Mouse (Mus musculus) heart, embryonic 13.5 days (tissue): Measurements from ENCODE around the gene Inpp5f. TPM values are rescaled to one million over a fixed set of nuclear protein-coding genes. Genes with fewer than 3 reads are reported as not detected.
A peak's percentile ranks its signal among the peaks of the same experiment; 100 is the strongest.
"Not testable (repeated sequence)": the region's sequence is repeated elsewhere in the genome, so short reads cannot be mapped to it uniquely, and the experiment has no call there.

Experiments used
- ATAC-seq: fragments of 200-750 bp; cut with Nextera tagmentation; 2 replicates; pipeline ENCODE4 v1.8.0; 2017; ENCODE audit warnings: moderate TSS enrichment; ENCODE audit not compliant: insufficient number of reproducible peaks, low FRiP score, low TSS enrichment; ENCODE audit errors: extremely low read depth
- H3K27ac ChIP-seq: fragments of 300-500 bp; sonication (generic); replicated peaks from 2 replicates; pipeline ENCODE4 v1.5.1; 2015; ENCODE audit warnings: moderate library complexity, mild to moderate bottlenecking, inconsistent platforms
- H3K27me3 ChIP-seq: fragments of 300-500 bp; sonication (generic); replicated peaks from 2 replicates; pipeline ENCODE4 v1.6.1; 2015; ENCODE audit warnings: mild to moderate bottlenecking, inconsistent platforms
- H3K36me3 ChIP-seq: fragments of 300-500 bp; sonication (generic); 2 replicates; pipeline ENCODE4 v1.6.1; 2015; ENCODE audit warnings: mild to moderate bottlenecking, inconsistent platforms
- H3K4me1 ChIP-seq: fragments of 300-500 bp; sonication (generic); 2 replicates; pipeline ENCODE4 v1.6.1; 2015; ENCODE audit warnings: inconsistent platforms
- H3K4me2 ChIP-seq: fragments of 300-500 bp; sonication (generic); 2 replicates; pipeline ENCODE4 v1.6.1; 2015; ENCODE audit warnings: inconsistent platforms, mild to moderate bottlenecking, moderate library complexity
- H3K4me3 ChIP-seq: fragments of 300-500 bp; sonication (generic); 2 replicates; pipeline ENCODE4 v1.5.1; 2015; ENCODE audit warnings: moderate library complexity, mild to moderate bottlenecking, inconsistent platforms
- H3K9ac ChIP-seq: fragments of 300-500 bp; sonication (generic); 2 replicates; pipeline ENCODE4 v1.6.1; 2015; ENCODE audit warnings: inconsistent platforms, mild to moderate bottlenecking, moderate library complexity
- H3K9me3 ChIP-seq: fragments of 300-500 bp; sonication (generic); 2 replicates; pipeline ENCODE4 v1.6.1; 2016; ENCODE audit warnings: inconsistent platforms
- WGBS: fragments of 180-500 bp; shearing (Covaris S2); methylation state at CpG from one replicate; pipeline ENCODE4 v1.1.7; 2015; ENCODE audit warnings: mixed read lengths; 5-methylcytosine and 5-hydroxymethylcytosine counted together
- polyA plus RNA-seq: library from polyadenylated mRNA; unstranded; fragments of >200 nt; fragmentation: Nextera tagmentation; extraction: Ambion mirVana; gene quantifications from 2 replicates; pipeline ENCODE4 v1.2.1, GENCODE M21; 2015

Inpp5f gene
- polyA plus RNA-seq, 1 experiment from 2014 or later = 11.7 TPM

DNA sequence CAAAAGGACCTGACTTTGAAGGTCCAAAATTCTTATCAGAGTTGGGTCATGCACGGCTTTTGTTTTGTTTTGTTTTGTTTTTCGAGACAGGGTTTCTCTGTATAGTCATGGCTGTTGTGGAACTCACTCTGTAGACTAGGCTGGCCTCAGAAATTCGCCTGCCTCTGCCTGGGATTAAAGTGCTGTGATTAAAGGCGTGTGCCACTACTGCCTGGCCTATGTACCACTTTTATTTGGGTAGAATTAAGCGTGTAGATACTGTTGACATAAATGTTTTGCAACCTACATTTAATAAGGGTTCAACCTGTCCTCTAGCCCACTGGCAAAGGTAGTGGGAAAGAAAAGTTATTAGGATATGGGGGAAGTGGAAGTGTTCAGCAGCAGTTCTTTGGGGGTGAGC is 12.1 kb upstream of the Inpp5f start:
- Histone ChIP-seq H3K4me3 (no peak overlapping the region), H3K36me3 (no peaks in the 10 kb centered on the region), H3K4me1 (no peaks in the 10 kb centered on the region), H3K27me3 (no peaks in the 10 kb centered on the region), H3K27ac (no peak overlapping the region), H3K9ac (no peak overlapping the region), H3K4me2 (no peak overlapping the region), H3K9me3 (peaks cover 10% of the 10 kb centered on the region)
- WGBS = 61% methylated on average over 5 of the region's 5 CpGs
- no peak for ATAC-seq

DNA sequence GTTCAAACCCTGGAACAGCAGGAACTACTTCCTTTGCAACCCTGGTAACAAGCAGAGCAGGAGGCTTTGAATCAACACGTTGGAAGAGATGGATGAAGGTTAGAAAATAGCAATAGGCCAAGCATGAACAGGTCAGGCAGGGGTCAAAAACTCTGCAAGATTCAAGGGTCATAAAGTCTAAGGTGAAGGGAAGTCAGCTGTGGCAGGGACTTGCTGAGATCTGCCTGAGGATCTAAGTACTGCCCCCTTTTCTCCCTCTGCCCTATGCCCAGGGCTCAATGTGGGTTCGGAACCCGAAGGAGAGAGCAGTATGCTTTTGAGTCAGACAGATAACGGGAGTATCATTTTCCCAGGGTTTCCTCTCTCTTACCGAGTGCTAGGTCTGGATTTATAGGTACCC is 9.3 kb upstream of the Inpp5f start:
- Histone ChIP-seq H3K9me3 (peaks cover 7% of the 10 kb centered on the region), H3K36me3 (no peaks in the 10 kb centered on the region), H3K4me3 (no peak overlapping the region), H3K9ac (no peak overlapping the region), H3K4me1 (no peaks in the 10 kb centered on the region), H3K27me3 (no peaks in the 10 kb centered on the region), H3K27ac (no peak overlapping the region), H3K4me2 (no peak overlapping the region)
- 75% methylated on average over 5 of the region's 5 CpGs for WGBS
- ATAC-seq = no peak

DNA sequence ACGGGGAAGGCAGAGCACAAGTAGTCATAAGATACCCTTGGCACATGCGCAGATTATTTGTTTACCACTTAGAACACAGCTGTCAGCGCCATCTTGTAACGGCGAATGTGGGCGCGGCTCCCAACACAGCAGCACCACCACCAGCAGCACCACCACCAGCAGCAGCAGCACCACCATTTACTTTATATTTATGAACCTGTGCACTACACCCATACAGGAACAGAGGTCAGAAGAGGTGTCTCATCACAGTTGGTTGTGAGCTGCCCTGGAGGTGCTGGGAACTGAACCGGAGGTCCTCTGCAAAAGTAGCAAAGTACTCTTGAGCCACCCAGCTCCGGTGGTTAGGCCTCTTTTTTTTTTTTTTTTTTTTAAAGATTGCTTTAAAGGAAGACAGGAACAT is 1.2 kb upstream of the Inpp5f start:
- H3K9ac ChIP-seq, H3K27me3 ChIP-seq, H3K4me2 ChIP-seq, H3K4me3 ChIP-seq, H3K36me3 ChIP-seq, H3K9me3 ChIP-seq, H3K27ac ChIP-seq, ATAC-seq: not testable (repeated sequence)
- H3K4me1 ChIP-seq = peaks cover 15% of the 10 kb centered on the region
- 94% methylated on average over 8 of the region's 9 CpGs for WGBS

DNA sequence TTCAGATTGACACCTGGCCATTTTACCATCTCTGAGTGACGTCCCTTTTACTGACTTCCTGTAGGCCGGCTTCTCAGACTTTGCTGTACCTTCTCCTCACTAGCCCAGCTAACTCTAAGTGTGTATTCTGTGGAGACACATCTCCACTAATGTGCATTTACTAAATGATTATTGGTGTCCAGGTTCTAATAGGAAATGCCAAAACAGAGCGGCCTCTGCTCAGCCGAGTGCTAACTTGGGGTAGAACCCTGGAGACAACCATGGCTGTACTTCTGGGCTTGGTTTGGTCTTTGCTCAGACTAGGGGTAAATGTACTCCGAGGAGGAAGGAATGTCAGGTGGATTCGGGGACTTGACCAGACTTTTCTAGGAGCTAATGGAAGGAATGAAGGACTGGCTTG is 638 bp upstream of the Inpp5f start:
- WGBS = 83% methylated on average over 6 of the region's 6 CpGs
- Histone ChIP-seq H3K4me2 (peak overlapping the region; percentile 90), H3K27ac (no peak overlapping the region; the same call in 1 of the 2 replicates), H3K36me3 (no peaks in the 10 kb centered on the region), H3K4me3 (peak overlapping the region; percentile 89), H3K27me3 (no peaks in the 10 kb centered on the region), H3K9me3 (peaks cover 3% of the 10 kb centered on the region; the same call in 1 of the 2 replicates), H3K9ac (peak overlapping the region; percentile 62; the same call in 1 of the 2 replicates), H3K4me1 (peaks cover 15% of the 10 kb centered on the region)
- no peak for ATAC-seq

DNA sequence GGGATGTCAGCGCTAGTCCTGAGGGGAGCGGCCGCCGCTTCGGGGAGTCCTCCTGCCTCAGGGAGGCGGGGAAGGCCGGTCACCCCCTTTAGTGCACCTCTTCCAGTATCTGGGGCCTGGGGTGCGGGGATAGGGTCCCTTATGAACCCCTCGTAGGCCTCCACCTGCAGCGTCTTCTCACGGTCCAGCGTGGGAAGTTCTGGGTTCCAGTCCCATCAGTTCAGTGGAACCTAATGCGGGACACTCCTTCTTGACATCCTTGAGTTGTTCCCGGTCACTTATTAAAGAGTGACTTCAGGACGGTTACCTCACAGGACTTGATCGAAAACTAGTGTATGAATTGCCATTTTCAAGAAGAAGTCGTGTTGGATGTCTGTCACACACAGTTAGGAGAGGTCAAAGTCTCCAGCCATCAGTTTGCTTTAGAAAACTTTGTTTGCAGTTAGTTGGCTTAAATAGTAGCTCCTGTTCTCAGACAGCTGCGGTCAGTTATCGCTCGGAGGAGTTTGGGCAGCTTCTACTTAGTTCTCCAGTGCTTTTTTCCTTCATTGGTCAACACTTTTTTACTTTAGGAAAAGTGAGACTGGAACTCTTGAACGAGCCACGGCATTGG is 777 bp downstream of the Inpp5f start:
- Histone ChIP-seq H3K27ac (peak overlapping the region; percentile 76), H3K9ac (peak overlapping the region; percentile 92), H3K4me1 (peaks cover 17% of the 10 kb centered on the region), H3K9me3 (peaks cover 3% of the 10 kb centered on the region; the same call in 1 of the 2 replicates), H3K4me3 (peak overlapping the region; percentile 89), H3K36me3 (no peaks in the 10 kb centered on the region), H3K27me3 (no peaks in the 10 kb centered on the region), H3K4me2 (peak overlapping the region; percentile 90)
- 16% methylated on average over 22 of the region's 22 CpGs for WGBS
- no peak for ATAC-seq

DNA sequence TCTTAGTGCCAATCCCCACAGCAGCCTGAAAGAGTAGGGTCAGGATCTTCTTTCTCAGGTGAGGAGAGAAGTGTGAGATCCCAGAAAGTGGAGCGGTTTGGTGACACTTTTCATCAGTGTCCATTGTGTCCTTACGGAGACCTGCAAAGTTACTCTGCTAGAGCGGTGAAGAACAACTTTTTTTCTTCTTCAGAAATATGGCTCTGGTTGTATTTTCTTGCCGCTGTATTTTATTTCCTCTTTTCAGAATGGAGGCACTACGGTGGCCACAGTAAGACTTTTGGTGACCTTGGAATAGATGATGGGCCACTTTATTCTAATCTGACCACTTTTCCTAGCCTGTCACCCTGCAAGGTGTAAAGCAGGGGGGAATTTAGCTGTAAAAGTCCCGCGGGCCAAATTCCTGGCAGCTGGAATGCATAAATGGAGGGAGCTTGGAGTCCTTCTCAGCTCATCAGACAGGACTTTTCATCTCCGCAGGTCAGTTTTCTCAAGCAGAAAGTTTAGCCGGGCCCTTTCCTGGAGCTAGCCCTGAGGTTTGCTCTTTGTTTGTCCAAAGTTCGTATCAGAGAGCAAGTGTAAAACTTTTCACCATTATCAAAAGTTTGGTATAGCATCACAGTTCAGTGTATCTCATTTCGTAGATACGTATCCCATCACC is 1.5 kb downstream of the Inpp5f start:
- Histone ChIP-seq H3K27me3 (no peaks in the 10 kb centered on the region), H3K9ac (0 out of 2 replicates have a peak overlapping the region, but pooled peaks have one; percentile 92), H3K4me3 (peak overlapping the region; percentile 89), H3K9me3 (peaks cover 3% of the 10 kb centered on the region; the same call in 1 of the 2 replicates), H3K36me3 (no peaks in the 10 kb centered on the region), H3K4me1 (peaks cover 17% of the 10 kb centered on the region), H3K4me2 (peak overlapping the region; percentile 90), H3K27ac (no peak overlapping the region)
- no peak for ATAC-seq
- 73% methylated on average over 12 of the region's 12 CpGs for WGBS

DNA sequence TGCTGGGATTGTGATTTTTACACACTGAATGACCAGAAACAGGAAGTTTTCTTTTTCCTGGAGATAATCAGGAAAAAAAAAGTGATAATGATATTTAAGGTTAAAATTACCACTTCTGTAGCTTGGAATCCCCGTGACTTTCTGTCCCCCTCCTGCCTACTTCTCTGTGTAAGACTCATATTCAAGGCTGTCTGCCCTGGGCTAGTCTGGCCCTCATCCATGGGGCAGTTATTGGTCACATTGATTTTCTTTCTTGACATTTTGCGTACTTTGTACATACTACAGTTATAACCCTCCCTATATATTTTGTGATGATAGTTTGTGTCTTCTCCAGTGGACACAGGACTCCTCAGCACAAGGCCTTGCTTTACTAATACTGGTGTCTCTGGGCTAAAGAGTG is 2.5 kb downstream of the Inpp5f start:
- no peak overlapping the region for H3K4me2 ChIP-seq
- no peaks in the 10 kb centered on the region for H3K36me3 ChIP-seq
- H3K9me3 ChIP-seq = peaks cover 3% of the 10 kb centered on the region; the same call in 1 of the 2 replicates
- H3K27me3 ChIP-seq = no peaks in the 10 kb centered on the region
- H3K27ac ChIP-seq = no peak overlapping the region
- peaks cover 17% of the 10 kb centered on the region for H3K4me1 ChIP-seq
- 73% methylated on average over 2 of the region's 2 CpGs for WGBS
- H3K9ac ChIP-seq = no peak overlapping the region
- no peak for ATAC-seq
- no peak overlapping the region for H3K4me3 ChIP-seq

DNA sequence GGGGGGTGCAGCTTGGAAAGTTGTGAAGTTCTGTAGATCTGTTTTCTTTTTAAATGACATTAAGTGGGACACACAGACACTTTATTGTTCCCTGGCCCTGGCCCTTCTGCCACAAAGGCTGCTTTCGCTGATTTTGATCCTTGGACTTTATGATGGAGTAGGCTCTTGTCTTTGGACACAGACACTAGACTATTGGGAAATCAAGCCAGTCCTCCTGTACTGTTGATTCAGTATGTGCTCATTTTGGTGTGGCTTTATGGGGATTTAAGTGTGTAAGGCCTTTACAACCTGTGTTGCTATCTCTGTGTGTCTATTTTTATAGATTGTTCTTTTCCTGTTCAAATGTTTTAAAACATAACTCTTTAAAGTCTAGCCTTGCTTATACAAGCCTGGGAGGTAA is 6.5 kb downstream of the Inpp5f start:
- H3K4me3 ChIP-seq = no peak overlapping the region
- no peak overlapping the region for H3K27ac ChIP-seq

DNA sequence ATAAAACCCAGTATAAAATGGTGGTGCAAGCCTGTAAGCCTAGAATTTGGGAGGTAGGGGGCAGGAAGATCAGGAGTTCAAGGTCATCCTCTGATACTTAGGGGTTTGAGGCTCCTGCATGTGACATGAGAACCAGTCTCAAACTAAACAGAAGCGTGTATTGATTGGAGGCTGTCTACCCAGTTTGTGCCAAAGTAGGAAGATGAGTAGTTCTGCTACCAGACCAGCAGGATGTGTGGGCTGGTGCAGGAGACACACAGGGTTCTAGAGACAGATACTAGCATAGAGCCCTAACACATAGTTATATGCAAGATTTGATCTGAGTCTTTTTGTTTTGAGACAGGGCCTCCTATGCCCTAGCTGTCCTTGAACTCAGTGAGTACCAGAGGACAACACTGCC is 9.1 kb downstream of the Inpp5f start:
- 87% methylated on average over 1 of the region's 1 CpGs for WGBS
- Histone ChIP-seq H3K9me3 (no peaks in the 10 kb centered on the region), H3K27me3 (no peaks in the 10 kb centered on the region), H3K9ac (no peak overlapping the region), H3K4me1 (peaks cover 26% of the 10 kb centered on the region), H3K27ac (no peak overlapping the region), H3K4me2 (no peak overlapping the region), H3K36me3 (no peaks in the 10 kb centered on the region), H3K4me3 (no peak overlapping the region)
- no peak for ATAC-seq

More for the DNA sequence above, 6.5 kb downstream of the Inpp5f start:
- Histone ChIP-seq H3K36me3 (no peaks in the 10 kb centered on the region), H3K4me1 (peaks cover 19% of the 10 kb centered on the region), H3K27me3 (no peaks in the 10 kb centered on the region), H3K9ac (no peak overlapping the region), H3K4me2 (no peak overlapping the region), H3K9me3 (no peaks in the 10 kb centered on the region)
- 83% methylated on average over 1 of the region's 1 CpGs for WGBS
- ATAC-seq = no peak

DNA sequence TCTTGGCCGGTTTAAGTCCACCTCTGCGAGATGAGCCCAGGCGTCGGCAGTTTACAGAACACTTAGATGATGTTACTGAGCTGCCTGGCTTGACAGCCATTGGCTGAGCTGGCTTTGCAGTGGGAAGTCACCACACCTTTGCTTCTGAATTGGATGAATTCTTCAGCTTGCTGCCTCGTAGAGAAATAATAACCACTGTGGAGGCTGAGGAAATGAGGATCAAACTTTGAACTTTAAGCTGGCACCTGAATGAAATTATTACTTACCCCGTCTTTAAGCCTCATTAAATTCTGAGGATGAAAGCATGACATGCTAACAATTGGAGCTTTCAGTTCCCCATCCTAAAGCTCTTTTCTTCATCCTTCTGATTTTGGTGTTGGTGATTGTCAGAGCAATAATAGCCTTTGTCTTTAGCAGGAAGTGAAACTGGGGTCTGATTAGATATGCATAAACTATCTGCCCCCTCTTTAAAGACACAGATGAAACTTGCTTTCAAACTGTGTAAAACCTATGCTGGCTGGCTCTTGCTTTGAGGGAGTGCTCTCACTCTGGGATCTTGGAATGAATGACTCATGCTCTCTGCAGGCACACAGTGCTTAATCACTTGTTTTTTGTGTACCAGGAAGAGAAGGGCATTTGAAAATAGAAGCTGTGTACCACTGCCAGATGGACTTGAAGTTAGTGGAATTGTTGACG is 11.3 kb downstream of the Inpp5f start:
- H3K4me3 ChIP-seq = no peak overlapping the region
- no peaks in the 10 kb centered on the region for H3K36me3 ChIP-seq
- H3K9me3 ChIP-seq = no peaks in the 10 kb centered on the region
- no peak; the same call in 1 of the 2 replicates for ATAC-seq
- H3K27ac ChIP-seq = peak overlapping the region; percentile 71
- H3K4me2 ChIP-seq = peak overlapping the region; percentile 34
- H3K9ac ChIP-seq = 0 out of 2 replicates have a peak overlapping the region, but pooled peaks have one; percentile 24
- WGBS = 47% methylated on average over 7 of the region's 7 CpGs
- H3K4me1 ChIP-seq = peaks cover 24% of the 10 kb centered on the region
- H3K27me3 ChIP-seq = no peaks in the 10 kb centered on the region

DNA sequence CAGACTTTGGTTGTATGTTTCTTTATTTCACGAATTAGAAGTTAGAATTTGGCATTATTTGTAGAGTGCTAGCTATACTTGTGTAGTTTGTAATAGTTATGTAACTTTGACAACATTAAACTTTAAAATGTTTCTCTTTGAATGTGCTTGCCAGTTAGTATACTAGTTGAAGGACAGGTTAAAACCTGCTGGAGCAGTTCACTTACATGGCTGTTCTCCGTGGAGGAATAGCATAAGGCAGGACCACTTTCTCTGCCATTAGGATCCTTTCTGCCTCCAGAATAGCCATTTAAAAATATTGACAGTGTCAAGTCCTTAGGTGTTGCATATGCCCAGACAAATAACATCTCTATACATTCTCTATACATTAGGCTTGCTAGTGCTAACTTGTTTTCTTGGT is 11.9 kb downstream of the Inpp5f start:
- Histone ChIP-seq H3K36me3 (no peaks in the 10 kb centered on the region), H3K4me1 (peaks cover 24% of the 10 kb centered on the region), H3K9me3 (no peaks in the 10 kb centered on the region), H3K4me2 (no peak overlapping the region), H3K27ac (peak overlapping the region; percentile 71), H3K9ac (no peak overlapping the region), H3K4me3 (no peak overlapping the region), H3K27me3 (no peaks in the 10 kb centered on the region)
- WGBS = 65% methylated on average over 2 of the region's 2 CpGs
- ATAC-seq = no peak; the same call in 1 of the 2 replicates
